Mouse (Mus musculus): ENCODE data around the gene Stk10. TPM values are rescaled to one million over a fixed set of nuclear protein-coding genes. Genes with fewer than 3 reads are reported as not detected.

Stk10 gene
- polyA plus RNA-seq, 1 experiment from 2014 or later, result 4.1 TPM

DNA sequence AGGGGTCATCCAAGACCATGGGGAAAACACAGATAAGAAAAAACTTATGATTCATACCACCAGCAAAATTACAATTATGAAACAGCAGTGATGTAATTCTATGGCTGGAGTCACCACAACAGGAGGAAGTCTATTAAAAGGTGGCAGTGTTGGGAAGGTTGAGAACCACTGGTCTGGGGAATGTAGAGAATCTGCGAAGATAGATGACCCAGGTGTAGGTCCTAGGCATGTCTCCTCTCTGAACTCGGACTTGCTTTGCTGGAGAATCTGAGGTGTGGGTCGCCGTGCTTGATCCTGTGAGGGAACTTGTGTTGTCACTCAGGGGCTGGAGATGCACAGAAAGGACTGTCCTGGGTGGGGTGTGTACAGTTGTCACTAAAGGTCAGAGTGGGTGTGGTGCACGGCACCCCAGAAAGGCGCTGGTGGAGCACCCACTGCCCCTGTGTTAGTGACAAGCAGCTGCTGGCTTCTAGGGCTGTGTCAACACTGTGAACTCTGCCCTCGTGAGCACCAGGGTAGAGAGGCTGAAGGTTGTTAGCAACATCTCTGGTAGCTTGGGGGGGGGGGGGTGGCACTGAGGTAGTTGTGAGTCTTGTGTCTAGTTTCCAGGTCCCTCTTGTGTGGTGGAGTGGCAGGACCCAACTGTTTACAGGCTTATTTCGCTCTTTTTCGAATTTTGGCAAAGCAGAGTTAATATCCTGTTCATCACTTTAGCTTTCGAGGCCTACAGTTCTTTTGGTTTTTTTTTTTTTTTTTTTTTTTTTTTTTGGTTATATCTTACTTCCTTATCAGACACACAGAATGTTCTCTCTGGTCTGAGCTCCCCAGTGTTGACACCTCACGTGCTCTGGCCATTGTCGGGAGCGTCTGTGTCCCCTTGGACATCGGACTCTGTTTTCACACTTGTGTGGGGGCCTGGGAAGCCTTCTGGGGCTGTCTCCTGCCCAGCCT lies 21.3 kb downstream of the Stk10 start:
- H3K4me1 ChIP-seq, result peaks cover 26% of the 10 kb centered on the region
- WGBS, result 89% methylated on average over 14 of the region's 14 CpGs
- no peaks in the 10 kb centered on the region for H3K27me3 ChIP-seq (replicated peaks)
- no peaks in the 10 kb centered on the region for H3K36me3 ChIP-seq
- no peak overlapping the region for H3K27ac ChIP-seq
- no peak overlapping the region for H3K9ac ChIP-seq
- no peaks in the 10 kb centered on the region for H3K9me3 ChIP-seq
- no peak for ATAC-seq (ENCODE audit: low FRiP score, low read depth)
- no peak overlapping the region for H3K4me2 ChIP-seq (replicated peaks)
- no peak overlapping the region for H3K4me3 ChIP-seq

DNA sequence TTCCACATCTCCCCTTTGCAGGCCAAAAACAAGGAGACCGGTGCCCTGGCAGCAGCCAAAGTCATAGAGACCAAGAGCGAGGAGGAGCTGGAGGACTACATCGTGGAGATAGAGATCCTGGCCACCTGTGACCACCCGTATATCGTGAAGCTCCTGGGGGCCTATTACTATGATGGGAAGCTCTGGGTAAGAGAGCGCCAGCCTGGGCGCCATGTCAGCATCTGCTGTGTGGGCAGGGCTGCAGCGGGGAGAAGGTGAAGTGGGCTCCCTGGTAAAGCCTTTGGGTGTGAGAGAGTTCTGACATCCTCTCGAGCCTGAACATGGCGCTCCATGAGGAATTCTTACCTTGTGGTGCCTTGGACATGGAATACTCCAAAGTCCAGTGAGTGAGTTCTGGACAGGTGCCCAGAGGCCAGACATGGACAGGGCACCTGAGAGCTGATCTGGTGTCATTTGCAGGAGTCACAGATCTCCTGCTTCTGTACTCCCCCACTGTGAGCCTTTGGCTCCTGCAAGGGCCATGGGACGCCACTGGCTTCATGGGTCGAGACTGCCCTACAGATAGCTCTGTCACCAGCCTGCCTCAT lies 22.1 kb downstream of the Stk10 start:
- H3K27me3 ChIP-seq (replicated peaks), result no peaks in the 10 kb centered on the region
- no peak for ATAC-seq (ENCODE audit: low FRiP score, low read depth)
- no peak overlapping the region for H3K4me3 ChIP-seq
- H3K4me2 ChIP-seq (replicated peaks), result no peak overlapping the region
- no peaks in the 10 kb centered on the region for H3K9me3 ChIP-seq
- no peaks in the 10 kb centered on the region for H3K36me3 ChIP-seq
- no peak overlapping the region for H3K9ac ChIP-seq
- H3K27ac ChIP-seq, result no peak overlapping the region
- 90% methylated on average over 12 of the region's 12 CpGs for WGBS
- H3K4me1 ChIP-seq, result peaks cover 23% of the 10 kb centered on the region

DNA sequence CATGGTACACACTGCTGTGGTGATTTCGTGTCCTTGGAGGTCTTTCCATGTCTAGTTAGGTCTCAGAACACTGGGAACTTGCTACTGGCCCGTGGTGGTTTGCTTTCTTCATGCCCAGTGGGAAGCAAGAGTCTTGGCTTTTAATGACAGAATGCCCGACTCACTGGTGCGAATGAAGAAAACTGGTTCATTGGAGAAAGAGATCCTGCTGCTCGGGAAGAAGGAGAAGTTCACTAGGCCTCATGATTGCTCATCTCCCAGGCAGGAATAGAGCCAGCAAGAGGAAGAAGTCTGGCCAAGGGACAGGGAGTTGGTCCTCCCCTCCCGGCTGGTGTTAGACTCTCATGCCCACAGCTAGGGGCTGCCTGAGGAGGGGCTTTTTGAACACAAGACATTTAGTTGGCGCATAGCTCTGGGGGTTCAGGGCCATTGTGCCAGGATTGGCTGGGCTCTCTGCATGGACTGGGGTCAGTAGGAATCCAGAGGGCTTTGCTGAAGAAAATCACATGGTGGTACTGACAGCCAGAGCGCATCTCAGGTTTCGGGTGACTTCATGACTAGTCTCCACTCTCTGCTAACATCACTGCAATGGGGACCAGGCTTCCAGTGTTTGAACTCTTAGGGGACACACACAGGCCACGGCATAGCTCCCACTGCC lies 23.4 kb downstream of the Stk10 start:
- no peak for ATAC-seq (ENCODE audit: low FRiP score, low read depth)
- H3K36me3 ChIP-seq, result no peaks in the 10 kb centered on the region
- no peak overlapping the region for H3K9ac ChIP-seq
- peaks cover 20% of the 10 kb centered on the region for H3K4me1 ChIP-seq
- H3K27ac ChIP-seq, result no peak overlapping the region
- H3K27me3 ChIP-seq (replicated peaks), result no peaks in the 10 kb centered on the region
- no peak overlapping the region for H3K4me3 ChIP-seq
- no peaks in the 10 kb centered on the region for H3K9me3 ChIP-seq
- WGBS, result 79% methylated on average over 10 of the region's 10 CpGs
- no peak overlapping the region for H3K4me2 ChIP-seq (replicated peaks)

DNA sequence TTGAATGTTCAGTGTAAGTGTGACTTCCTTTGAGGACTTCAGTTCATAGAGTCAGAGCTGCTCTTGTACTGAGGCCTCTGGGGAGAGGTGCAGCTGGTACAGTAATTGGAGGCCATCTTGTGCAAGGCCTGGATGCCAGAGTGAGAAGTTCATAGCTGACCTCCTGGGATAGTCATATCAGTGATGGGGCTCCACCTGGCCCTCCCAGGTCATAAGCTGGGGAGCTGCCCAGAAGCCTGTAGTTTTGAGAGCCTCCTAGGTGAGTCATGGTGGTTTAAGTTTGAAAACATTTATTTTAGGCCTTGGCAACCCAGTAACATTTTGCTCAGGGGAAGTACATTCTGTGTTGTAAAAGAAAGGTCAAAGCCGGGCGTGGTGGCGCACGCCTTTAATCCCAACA lies 24.9 kb downstream of the Stk10 start:
- WGBS, result 94% methylated on average over 4 of the region's 4 CpGs

DNA sequence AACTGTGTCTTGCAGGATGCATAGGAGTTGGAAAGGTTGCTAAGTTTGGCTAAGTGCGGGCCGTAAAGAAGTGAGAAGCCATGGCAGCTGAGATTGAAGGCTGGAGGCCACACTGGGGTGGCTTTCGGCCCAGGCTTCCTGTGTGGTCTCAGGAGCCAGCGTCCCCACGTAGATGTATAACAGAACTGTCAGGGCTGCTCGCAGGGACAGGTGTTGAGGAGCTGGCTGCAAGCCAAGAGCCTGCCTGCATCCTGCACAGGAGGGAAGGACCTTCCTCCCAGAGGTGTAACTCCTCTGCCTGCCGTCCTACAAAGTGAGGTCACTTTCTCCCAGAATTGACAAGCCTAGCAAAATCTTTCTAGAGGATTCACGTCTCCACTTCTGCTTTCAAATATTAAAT lies 25.6 kb downstream of the Stk10 start:
- H3K36me3 ChIP-seq, result no peaks in the 10 kb centered on the region
- ATAC-seq (ENCODE audit: low FRiP score, low read depth), result no peak
- no peaks in the 10 kb centered on the region for H3K9me3 ChIP-seq
- 56% methylated on average over 8 of the region's 8 CpGs for WGBS
- H3K27ac ChIP-seq, result no peak overlapping the region
- no peak overlapping the region for H3K9ac ChIP-seq
- H3K4me3 ChIP-seq, result no peak overlapping the region
- H3K27me3 ChIP-seq (replicated peaks), result no peaks in the 10 kb centered on the region
- peaks cover 7% of the 10 kb centered on the region for H3K4me1 ChIP-seq
- H3K4me2 ChIP-seq (replicated peaks), result no peak overlapping the region

More for the DNA sequence above, 24.9 kb downstream of the Stk10 start:
- Histone ChIP-seq H3K27ac (no peak overlapping the region), H3K4me1 (peaks cover 6% of the 10 kb centered on the region), H3K4me3 (no peak overlapping the region), H3K4me2 (replicated peaks) (no peak overlapping the region), H3K36me3 (no peaks in the 10 kb centered on the region), H3K9me3 (no peaks in the 10 kb centered on the region), H3K9ac (no peak overlapping the region), H3K27me3 (replicated peaks) (no peaks in the 10 kb centered on the region)
- ATAC-seq (ENCODE audit: low FRiP score, low read depth), result no peak

DNA sequence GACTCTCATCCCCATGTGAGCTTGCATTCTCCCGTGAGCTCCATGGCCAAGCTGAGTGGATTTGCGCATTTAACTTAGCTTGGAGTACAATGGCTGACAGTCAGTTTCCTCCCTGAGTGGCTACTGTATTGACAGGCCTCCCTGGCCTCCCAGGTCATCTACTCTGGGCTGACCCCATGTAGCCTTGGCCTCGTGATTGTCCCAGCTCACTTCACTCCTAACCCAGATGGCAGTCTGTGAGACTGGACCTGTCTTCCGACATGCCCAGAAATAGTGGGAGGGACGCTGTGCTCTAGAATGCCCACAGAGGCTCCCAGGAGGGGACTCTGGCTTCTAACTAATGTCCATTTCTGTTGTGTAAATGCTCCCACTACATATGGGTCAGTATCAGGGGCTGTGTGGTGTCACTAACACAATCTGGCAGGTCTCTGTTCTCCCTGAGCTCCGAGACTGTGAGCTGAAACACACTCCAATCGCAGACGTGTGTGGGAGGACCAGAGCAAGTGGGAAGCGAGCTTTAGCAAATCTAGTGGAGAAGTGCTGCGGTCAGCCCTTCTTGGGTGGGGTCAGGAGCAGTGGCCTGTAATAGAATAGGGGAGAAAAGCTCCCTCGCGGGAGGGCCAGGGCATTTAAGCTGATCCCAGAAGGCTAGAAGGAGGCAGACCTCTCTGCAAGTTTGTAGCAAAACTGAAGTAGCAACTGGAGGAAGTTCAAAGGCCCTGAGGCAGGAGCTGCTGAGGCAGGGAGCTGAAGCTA lies 27.1 kb downstream of the Stk10 start:
- Histone ChIP-seq H3K27me3 (replicated peaks) (no peaks in the 10 kb centered on the region), H3K4me2 (replicated peaks) (no peak overlapping the region), H3K9me3 (no peaks in the 10 kb centered on the region), H3K4me3 (no peak overlapping the region), H3K36me3 (no peaks in the 10 kb centered on the region), H3K4me1 (peaks cover 18% of the 10 kb centered on the region), H3K9ac (no peak overlapping the region), H3K27ac (no peak overlapping the region)
- WGBS, result 84% methylated on average over 12 of the region's 12 CpGs
- no peak for ATAC-seq (ENCODE audit: low FRiP score, low read depth)

DNA sequence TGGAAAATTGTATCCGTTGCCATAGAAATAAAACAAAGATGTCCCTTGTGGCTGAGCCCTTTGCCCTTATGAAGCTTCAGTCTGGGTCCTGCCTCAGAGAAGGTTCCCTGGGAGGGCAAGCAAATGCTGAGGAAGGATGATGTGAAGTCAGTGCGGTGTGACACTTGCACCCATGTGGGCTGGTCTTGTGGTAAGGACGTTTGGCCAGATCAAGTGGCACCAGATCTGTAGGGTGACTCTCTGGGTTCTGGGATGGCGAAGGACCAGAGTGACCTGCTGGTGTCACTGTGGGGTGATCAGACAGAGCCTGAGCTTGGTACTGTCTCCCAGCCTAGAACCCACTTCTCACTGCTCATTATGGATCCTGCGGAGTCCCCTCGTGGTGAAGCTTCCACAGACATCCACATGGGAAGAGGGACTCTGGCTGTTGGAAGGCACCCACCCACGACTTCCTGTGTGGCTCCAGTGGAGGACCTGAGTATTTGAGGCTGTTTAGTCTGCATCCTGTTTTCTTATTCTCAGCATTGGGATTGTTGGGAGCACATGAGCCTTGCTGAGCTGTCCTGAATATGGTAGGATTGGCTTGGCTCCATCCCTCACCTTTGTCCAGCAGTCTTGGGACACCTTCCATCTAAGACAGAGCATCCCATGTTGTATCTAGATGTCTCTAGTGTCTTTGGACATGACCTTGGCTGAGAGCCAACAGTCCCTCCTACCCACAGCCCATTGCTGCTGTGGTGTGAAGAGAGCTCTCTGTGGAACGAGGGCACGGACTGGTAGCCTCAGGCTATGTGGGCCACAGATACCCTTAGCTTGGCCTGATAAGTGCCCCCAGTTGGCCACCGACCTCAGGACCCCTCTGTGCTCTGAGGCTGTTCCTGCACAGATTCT lies 28.6 kb downstream of the Stk10 start:
- no peaks in the 10 kb centered on the region for H3K9me3 ChIP-seq
- peaks cover 18% of the 10 kb centered on the region for H3K4me1 ChIP-seq
- ATAC-seq (ENCODE audit: low FRiP score, low read depth), result no peak
- H3K27ac ChIP-seq, result no peak overlapping the region
- 74% methylated on average over 10 of the region's 10 CpGs for WGBS
- H3K4me2 ChIP-seq (replicated peaks), result no peak overlapping the region
- H3K36me3 ChIP-seq, result no peaks in the 10 kb centered on the region
- no peak overlapping the region for H3K4me3 ChIP-seq
- H3K9ac ChIP-seq, result no peak overlapping the region
- no peaks in the 10 kb centered on the region for H3K27me3 ChIP-seq (replicated peaks)

DNA sequence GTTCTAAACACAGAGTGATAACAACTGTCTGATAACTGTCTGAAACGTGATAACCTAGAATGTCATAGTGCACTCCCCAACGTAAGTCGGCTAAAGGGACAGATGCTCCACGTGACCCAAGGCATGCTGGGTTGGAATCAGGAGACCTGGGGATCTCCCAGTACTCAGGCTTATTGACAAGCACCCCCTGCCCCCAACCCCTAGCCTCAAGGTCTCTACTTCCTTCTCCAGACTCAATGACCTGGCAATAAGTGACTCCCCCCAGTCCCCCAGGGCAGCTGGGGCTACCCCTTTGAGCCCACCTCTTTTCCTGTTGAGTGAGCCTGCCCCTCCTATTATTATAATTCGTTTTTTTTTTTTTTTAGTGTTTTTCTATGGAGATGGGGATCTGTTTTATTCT lies 29.6 kb downstream of the Stk10 start:
- H3K9ac ChIP-seq, result no peak overlapping the region
- H3K4me2 ChIP-seq (replicated peaks), result no peak overlapping the region
- H3K27me3 ChIP-seq (replicated peaks), result no peaks in the 10 kb centered on the region
- no peak overlapping the region for H3K27ac ChIP-seq
- no peaks in the 10 kb centered on the region for H3K36me3 ChIP-seq
- H3K4me3 ChIP-seq, result no peak overlapping the region
- H3K4me1 ChIP-seq, result peaks cover 26% of the 10 kb centered on the region
- WGBS, result 66% methylated on average over 5 of the region's 5 CpGs
- ATAC-seq (ENCODE audit: low FRiP score, low read depth), result no peak
- no peaks in the 10 kb centered on the region for H3K9me3 ChIP-seq

DNA sequence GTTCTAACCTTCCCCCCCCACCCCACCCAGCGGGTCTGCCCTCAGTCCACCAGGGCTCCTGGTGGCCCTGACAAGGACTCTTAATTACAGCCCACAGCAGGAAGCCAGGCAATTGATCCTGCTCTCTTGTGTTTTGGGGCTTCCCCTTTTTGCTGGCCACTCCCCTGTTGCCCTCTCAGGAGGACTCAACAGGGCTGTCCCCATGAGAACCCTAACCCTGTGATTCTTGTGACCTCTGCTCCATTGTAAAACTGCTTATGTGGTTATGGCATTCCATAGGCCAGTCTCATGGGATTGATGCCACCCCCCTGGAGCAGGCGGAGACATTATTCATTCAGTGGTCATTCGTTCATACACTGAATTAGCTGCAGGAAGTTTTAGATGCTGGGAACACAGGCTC lies 30.6 kb downstream of the Stk10 start:
- Histone ChIP-seq H3K4me2 (replicated peaks) (no peak overlapping the region), H3K4me1 (peaks cover 26% of the 10 kb centered on the region), H3K9me3 (no peaks in the 10 kb centered on the region), H3K27me3 (replicated peaks) (no peaks in the 10 kb centered on the region), H3K27ac (no peak overlapping the region), H3K36me3 (no peaks in the 10 kb centered on the region), H3K4me3 (no peak overlapping the region), H3K9ac (no peak overlapping the region)
- WGBS, result 31% methylated on average over 3 of the region's 3 CpGs
- no peak for ATAC-seq (ENCODE audit: low FRiP score, low read depth)

DNA sequence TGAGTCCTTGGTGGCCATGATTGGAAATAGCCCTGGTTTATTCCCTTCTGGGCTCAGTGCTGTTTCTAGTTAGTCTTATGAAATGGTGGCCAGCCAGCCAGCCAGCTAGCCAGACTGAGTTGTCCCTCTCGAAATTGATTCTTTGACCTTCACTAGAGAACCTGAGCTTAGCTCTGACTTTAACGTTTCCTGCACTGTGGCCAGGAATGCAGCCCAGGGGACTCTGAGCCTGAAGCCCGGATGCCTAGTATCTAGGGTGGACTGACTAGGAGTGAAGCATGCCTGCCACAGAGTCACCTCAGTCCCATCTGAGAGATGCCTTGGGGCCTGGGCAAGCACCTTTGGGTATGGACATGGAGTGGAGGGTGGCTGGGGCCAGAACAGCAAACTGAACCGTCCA lies 31.5 kb downstream of the Stk10 start:
- Histone ChIP-seq H3K4me3 (no peak overlapping the region), H3K9me3 (no peaks in the 10 kb centered on the region), H3K9ac (no peak overlapping the region), H3K27me3 (replicated peaks) (no peaks in the 10 kb centered on the region), H3K27ac (no peak overlapping the region), H3K4me2 (replicated peaks) (no peak overlapping the region), H3K36me3 (no peaks in the 10 kb centered on the region), H3K4me1 (peaks cover 26% of the 10 kb centered on the region)
- whole genome bisulfite sequencing, result 57% methylated on average over 4 of the region's 4 CpGs
- no peak for ATAC-seq (ENCODE audit: low FRiP score, low read depth)

DNA sequence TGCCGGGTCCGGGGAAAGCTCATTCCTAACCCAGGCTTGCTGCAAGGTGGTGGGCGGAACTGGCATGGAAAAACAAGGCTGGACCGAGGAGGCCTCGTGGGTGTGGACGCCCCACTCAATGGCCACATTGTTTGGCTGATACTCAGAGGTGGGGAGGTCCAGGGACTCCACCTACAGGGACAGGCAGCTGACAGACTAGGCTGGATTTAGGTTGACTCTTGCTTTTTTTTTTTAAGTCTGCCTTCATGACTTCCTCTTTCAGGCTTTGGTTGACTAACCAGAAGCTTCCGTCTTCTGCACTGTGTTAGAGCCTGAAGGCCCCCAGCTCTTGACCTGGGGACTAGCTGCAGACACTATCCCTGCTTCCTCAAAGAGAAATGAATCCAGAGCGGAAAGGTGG lies 32.0 kb downstream of the Stk10 start:
- Histone ChIP-seq H3K36me3 (no peaks in the 10 kb centered on the region), H3K9ac (no peak overlapping the region), H3K4me3 (no peak overlapping the region), H3K27me3 (replicated peaks) (no peaks in the 10 kb centered on the region), H3K4me2 (replicated peaks) (no peak overlapping the region), H3K27ac (no peak overlapping the region), H3K9me3 (no peaks in the 10 kb centered on the region), H3K4me1 (peaks cover 26% of the 10 kb centered on the region)
- 51% methylated on average over 8 of the region's 8 CpGs for WGBS
- ATAC-seq (ENCODE audit: low FRiP score, low read depth), result no peak
